Mouse (Mus musculus) C2C12 (cell line): ENCODE results near the gene Fgf10. TPM values are rescaled to one million over a fixed set of nuclear protein-coding genes. Genes with fewer than 3 reads are reported as not detected.
A peak's percentile ranks its signal among the peaks of the same experiment; 100 is the strongest.

ENCODE experiments used
- H3K27me3 ChIP-seq: one replicate; pipeline ENCODE4 v1.6.1; 2011; ENCODE audit not compliant: control insufficient read depth, insufficient read depth, insufficient read length
- H3K36me3 ChIP-seq: one replicate; pipeline ENCODE4 v1.6.1; 2011; ENCODE audit not compliant: control insufficient read depth, insufficient read depth
- H3K4me3 ChIP-seq: one replicate; pipeline ENCODE4 v1.5.1; 2011; ENCODE audit warnings: mild to moderate bottlenecking, control low read depth; ENCODE audit not compliant: poor library complexity, insufficient read depth, severe bottlenecking
- H3K79me2 ChIP-seq: one replicate; pipeline ENCODE4 v1.6.1; 2011; ENCODE audit not compliant: control insufficient read depth, insufficient read depth
- H3K79me3 ChIP-seq: one replicate; pipeline ENCODE4 v1.6.1; 2011; ENCODE audit warnings: low read depth, control low read depth
- H3ac ChIP-seq: one replicate; pipeline ENCODE3; 2011; ENCODE audit warnings: low read depth; ENCODE audit not compliant: control insufficient read depth, insufficient read length
- CEBPB ChIP-seq: IDR thresholded peaks from one replicate; pipeline ENCODE4 v1.6.1; 2011; ENCODE audit warnings: low read depth, mild to moderate bottlenecking, control low read depth, moderate library complexity
- CTCF ChIP-seq: IDR thresholded peaks from one replicate; pipeline ENCODE4 v1.5.1; 2011; ENCODE audit not compliant: control insufficient read depth, insufficient read depth, insufficient read length
- FOSL1 ChIP-seq: IDR thresholded peaks from one replicate; pipeline ENCODE4 v1.8.0; 2011; ENCODE audit warnings: mild to moderate bottlenecking, low read length; ENCODE audit not compliant: poor library complexity, insufficient read depth, severe bottlenecking
- MAX ChIP-seq: IDR thresholded peaks from one replicate; pipeline ENCODE4 v1.6.1; 2011; ENCODE audit warnings: mild to moderate bottlenecking, control low read depth
- MYOD1 ChIP-seq: IDR thresholded peaks from one replicate; pipeline ENCODE4 v1.6.1; 2011; ENCODE audit warnings: low read depth; ENCODE audit not compliant: control insufficient read depth, insufficient read length
- MYOG ChIP-seq: IDR thresholded peaks from one replicate; pipeline ENCODE4 v1.6.1; 2011; ENCODE audit not compliant: control insufficient read depth, insufficient read length; ENCODE audit errors: extremely low read depth
- USF1 ChIP-seq: IDR thresholded peaks from one replicate; pipeline ENCODE4 v1.6.1; 2011; ENCODE audit warnings: low read depth, mild to moderate bottlenecking, control low read depth, moderate library complexity
- polyA plus RNA-seq: library from polyadenylated mRNA; unstranded; fragments of >200 nt; fragmentation: generic; extraction: Trizol; gene quantifications from one replicate; pipeline ENCODE4 v1.2.1, GENCODE M21; 2012; ENCODE audit warnings: missing spikeins

The Fgf10 gene
- polyA plus RNA-seq, 1 experiment = 0.04 TPM

DNA sequence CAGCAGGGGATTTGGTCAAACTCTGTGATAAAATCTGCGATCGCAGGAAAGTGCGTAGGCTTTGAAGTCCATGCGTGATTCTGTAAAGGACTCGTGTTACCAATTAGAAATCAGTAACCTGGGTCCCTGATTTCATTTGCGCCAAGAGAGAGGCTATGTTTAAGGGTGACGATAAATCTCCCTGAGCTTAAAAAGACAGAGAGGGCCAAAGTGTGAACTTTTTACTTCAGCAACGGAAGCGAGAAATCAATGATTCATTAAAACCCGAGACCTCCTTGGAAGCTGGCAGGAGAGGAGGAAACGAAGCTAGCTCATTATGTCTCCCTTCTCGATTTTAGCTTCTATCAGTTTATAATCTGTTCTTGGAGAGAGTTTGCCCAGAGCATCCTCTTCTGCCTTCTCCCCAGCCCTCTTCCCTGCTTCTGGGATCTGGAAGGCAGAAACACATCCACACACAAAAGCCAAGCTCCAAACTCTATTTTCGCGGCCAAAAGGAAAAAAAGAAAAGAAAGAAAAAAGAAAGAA, 44.1 kb downstream of the Fgf10 start:
- TF ChIP-seq MYOG (no peak), USF1 (no peak), FOSL1 (no peak), MYOD1 (no peak)
- Histone ChIP-seq H3K27me3 (no peaks in the 10 kb centered on the region), H3K79me2 (no peaks in the 10 kb centered on the region), H3K79me3 (no peaks in the 10 kb centered on the region), H3K4me3 (no peak overlapping the region), H3ac (no peak overlapping the region), H3K36me3 (no peaks in the 10 kb centered on the region)

DNA sequence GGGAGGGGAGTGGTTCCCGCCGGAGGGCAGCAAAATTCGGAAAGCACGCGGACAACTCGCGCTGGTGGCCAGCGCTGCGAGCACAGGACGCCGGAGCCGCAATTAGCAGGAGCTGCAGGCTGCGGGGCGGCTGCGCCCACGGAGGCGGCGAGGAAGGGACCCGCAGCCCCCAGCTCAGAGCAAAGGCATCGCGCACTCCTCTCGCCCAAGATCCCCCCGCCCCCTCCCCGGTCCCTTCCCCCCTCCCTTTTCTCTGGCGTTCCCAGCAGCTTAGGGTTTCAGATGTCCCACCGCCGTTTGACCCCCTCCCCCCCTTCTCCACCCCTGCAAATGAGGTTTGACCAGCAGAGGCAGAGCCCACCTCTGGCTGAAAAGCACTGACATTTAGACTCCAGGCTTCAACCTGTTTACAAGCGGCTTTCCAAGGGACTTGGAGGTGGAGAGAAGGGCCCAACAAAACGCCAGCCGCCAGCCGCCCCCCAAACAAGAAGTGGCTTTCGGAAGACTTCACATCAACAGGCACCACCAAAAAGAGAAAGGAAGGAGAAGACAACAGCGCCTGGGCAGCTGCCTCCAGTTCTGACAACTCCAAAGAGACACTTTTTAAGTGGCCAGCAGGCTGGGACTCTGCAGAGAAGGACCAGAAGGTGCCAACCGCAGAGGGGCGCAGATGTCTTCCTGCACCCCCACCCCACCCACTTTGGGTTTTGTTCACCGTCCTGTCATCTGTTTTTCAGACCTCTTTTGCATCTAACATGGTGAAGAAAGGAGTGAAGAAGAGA, 44.9 kb downstream of the Fgf10 start:
- H3K79me2 ChIP-seq = no peaks in the 10 kb centered on the region
- H3K36me3 ChIP-seq = no peaks in the 10 kb centered on the region
- no peak for TF ChIP-seq CEBPB
- no peak for TF ChIP-seq MYOD1
- TF ChIP-seq FOSL1 = no peak
- no peak for TF ChIP-seq USF1
- no peak for TF ChIP-seq MAX
- TF ChIP-seq CTCF = no peak
- TF ChIP-seq MYOG = no peak
- H3K4me3 ChIP-seq = no peak overlapping the region
- no peaks in the 10 kb centered on the region for H3K27me3 ChIP-seq
- no peaks in the 10 kb centered on the region for H3K79me3 ChIP-seq
- H3ac ChIP-seq = no peak overlapping the region

DNA sequence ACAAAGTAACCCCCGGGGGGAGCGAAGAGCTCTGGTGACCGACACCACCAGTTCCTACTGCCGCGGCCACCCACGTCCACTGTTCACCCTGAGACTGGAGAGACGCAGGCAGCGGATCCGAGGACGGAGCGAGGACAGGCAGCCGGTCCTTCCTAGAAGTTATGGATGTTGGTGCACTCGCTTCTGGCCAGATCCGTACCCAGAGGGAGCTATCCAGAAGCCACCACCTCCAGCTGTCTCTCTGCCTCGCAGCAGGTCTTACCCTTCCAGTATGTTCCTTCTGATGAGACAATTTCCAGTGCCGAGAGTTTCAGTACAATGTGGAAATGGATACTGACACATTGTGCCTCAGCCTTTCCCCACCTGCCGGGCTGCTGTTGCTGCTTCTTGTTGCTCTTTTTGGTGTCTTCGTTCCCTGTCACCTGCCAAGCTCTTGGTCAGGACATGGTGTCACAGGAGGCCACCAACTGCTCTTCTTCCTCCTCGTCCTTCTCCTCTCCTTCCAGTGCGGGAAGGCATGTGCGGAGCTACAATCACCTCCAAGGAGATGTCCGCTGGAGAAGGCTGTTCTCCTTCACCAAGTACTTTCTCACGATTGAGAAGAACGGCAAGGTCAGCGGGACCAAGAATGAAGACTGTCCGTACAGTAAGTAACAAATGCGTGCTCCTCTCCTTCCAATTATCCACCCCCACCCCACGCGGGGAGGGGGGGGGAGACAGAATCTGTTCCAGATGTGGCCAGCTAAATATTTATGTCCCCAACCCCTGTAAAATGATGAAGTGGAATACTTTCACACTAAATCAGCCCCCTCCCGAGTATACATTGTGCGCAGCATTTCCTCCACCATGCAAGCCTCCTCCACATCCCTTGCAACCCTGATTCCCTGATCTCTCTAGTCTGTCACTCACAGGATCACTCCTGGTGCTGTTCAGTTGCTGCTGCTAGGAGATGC, 45.8 kb downstream of the Fgf10 start:
- Histone ChIP-seq H3ac (peak overlapping the region; percentile 12), H3K36me3 (no peaks in the 10 kb centered on the region), H3K4me3 (no peak overlapping the region), H3K79me2 (no peaks in the 10 kb centered on the region), H3K27me3 (no peaks in the 10 kb centered on the region), H3K79me3 (no peaks in the 10 kb centered on the region)
- TF ChIP-seq MAX (no peak), FOSL1 (no peak), CEBPB (no peak), MYOG (no peak), USF1 (no peak), CTCF (no peak), MYOD1 (no peak)

- H3K36me3 ChIP-seq = no peaks in the 10 kb centered on the region
- no peaks in the 10 kb centered on the region for H3K79me2 ChIP-seq
- no peak for TF ChIP-seq FOSL1
- H3K4me3 ChIP-seq = no peak overlapping the region
- no peak overlapping the region for H3ac ChIP-seq
- H3K79me3 ChIP-seq = no peaks in the 10 kb centered on the region
- no peaks in the 10 kb centered on the region for H3K27me3 ChIP-seq
Measured at GRCm38 (mm10) chr13:118716265-118716664, 46.7 kb downstream of the Fgf10 start.

DNA sequence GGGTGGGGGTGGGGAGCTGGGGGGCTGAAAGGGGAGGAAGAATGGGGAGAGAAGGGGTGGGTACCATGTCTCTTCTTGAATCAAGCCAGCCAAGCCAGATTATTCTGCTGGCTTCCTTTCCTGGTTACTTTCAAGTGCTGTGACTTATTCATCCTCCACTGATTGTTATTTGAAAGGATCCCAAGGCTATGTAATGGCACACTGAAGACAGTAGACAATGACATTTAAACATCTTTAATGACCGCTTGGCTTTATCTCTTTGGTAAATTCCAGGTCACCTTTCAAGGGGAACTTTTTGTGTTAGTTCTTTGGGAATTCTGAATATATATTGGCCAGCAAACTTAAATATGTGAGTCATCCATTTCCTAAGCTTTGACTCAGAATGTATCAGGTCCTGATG, 47.1 kb downstream of the Fgf10 start:
- Histone ChIP-seq H3K79me2 (no peaks in the 10 kb centered on the region), H3ac (no peak overlapping the region), H3K36me3 (no peaks in the 10 kb centered on the region), H3K27me3 (no peaks in the 10 kb centered on the region), H3K79me3 (no peaks in the 10 kb centered on the region), H3K4me3 (no peak overlapping the region)
- TF ChIP-seq MYOD1 = no peak
- TF ChIP-seq CTCF = no peak
- TF ChIP-seq FOSL1 = no peak
- no peak for TF ChIP-seq CEBPB
- no peak for TF ChIP-seq USF1
- TF ChIP-seq MAX = no peak
- TF ChIP-seq MYOG = no peak
